Mouse (Mus musculus): ENCODE measurements around the gene Wnt9a. TPM values are rescaled to one million over a fixed set of nuclear protein-coding genes. Genes with fewer than 3 reads are reported as not detected.

Wnt9a gene
- 10 to 100 TPM; 17.0 to 18.7 TPM for total RNA-seq (2021)

DNA sequence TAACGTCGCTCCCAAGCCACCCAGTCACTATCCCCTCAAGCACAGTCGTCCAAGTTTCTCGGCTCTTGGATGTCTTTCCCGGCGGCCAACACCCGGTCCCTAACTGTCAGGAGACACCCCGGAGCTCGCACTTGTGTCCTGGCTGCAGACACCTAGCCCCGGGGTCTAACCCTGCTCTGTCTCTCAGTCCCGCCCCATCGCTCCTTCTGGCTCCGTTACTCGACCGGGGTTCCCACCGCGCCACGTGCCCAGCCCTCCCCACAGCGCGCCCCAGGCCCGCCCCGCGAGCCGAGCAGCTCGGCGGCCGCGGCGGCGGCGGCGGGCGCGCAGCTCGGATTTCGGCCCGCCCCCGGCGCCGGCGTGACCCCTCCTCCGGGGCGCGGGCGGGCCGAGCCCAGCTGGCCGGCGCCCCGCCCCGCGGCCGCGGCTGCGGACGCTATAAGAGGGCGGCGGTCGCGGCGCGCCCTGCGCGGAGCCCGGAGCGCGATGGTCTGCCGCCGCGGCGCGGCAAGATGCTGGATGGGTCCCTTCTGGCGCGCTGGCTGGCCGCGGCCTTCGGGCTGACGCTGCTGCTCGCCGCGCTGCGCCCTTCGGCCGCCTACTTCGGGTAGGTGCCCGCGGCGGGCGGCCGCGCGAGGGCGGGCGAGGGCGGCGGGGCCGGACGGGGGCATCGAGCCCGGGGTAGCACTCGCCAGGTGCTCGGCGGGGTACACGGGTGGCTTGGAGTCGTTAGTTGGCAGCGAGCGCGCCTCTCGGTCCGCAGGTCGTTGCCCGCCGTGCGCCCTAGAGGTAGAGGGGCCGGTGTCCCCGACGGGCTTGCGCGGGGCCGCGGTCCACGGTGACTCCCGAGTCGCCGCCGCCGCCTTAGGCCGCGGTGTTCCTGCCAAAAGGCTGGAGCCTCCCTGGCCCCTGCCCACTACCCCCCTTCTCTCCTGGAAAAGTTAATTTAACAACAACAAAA is at the start of gene Wnt9a:
TSS of gene Wnt9a (plus strand) at position 468 of the 961 bp plus-strand sequence.
- intact Hi-C loops (cut with DNase I) = loop anchor here (1.0 kb wide), 1 partner anchor 24 kb away; no protein-coding TSS in a partner anchor
- DNase-seq (ENCODE audit: low spot score in 2 of 2) = peak in 1 of 2 experiments; percentile 42

DNA sequence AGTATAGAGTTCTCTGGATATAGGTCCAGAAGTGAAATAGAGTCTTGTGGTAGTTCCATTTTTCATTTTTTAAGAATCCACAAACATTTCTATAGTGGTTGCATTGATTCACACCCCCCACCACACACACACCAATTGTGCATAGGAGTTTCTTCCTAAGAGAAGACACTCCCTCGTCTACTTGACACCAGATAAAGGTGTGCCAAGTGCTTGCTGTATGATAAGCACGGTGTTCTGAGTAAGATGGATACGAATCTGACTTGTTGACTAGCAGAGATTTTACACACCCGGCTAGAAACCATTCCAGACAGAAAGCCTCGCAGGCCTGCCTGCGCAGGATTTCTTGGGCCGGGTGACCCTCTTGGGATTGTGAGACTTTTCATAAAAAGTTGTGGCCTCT is 47.1 kb upstream of the Wnt9a start:
- no peak for DNase-seq (ENCODE audit: low spot score in 2 of 2)
- intact Hi-C loops (cut with DNase I) = no loop called here

DNA sequence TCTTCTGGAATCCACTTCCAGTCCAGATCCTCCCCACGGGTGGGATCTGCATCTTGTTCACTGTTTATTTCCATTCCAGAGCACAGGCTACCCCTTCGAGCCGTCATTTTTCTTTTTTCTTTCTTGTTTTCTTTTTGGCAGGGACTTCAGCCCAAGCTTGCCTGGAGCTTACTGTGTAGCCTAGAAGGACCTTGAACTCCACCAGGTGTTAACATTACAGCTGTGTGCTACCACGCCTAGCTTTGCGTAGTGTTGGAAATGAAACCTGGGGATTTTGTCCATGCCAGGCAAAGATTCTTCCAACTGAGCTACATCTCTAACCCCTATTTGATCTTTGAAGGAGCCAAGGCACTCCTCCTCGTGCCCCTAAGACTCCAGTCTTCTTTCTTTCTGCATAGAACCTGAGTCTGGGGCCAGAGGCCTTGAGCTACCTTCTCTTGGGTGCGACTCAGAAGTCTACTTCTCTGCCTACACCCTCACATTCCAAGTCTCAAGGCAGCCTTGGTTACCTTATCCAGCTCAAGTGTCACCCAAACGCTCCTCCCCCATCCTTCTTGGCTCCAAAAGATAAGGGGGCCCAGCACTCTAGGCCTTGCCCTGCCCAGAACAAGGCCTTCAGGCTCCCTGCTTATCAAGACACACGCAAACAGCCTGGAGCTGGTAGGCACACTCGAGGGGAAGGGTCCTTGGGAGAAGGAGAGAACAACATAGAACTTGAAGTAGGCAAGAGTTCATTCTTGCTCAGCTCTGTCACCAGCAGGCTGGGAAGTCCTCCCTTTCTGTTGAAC is 45.8 kb upstream of the Wnt9a start:
- intact Hi-C loops (cut with DNase I) = no loop called here
- DNase-seq (ENCODE audit: low spot score in 2 of 2) = no peak

- no peak for DNase-seq (ENCODE audit: low spot score in 2 of 2)
- intact Hi-C loops (cut with DNase I) = no loop called here
Measured at GRCm38 (mm10) chr11:59262308-59262707, 44.4 kb upstream of the Wnt9a start.

DNA sequence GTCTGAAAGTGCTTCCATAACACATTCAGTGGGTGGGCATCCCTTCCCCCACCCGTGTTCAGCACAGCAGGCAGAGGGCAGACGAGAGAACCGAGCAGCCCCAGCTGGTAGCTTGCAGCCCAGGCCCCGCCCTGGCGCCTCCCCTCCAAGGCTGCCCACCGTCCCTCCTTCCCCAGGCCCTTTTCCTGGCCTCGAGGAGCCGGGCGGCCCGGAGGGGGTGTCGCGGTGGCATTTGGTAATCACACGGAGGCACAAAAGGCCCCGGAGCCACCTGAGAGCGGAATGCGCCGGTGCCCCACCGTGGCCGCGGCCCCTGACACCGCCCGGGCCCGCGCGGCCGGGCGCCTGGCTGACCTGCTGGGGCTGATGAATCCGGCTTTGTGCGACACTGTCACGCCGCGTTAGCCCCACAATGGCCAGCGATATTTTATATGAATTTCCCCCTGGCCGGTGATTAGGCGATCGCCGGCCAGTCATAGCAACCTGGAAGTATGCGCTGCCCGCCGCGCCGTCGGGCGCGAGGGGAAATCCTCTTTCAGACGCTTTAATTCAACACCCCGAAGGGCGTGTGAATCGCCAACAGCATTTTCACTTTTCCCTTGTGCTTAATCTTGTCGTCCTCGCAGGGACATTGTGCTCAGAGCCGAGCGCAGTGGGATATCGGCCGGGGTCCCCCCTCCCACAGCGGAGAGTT is 42.7 kb upstream of the Wnt9a start:
- peak; percentile 9 to 14 for DNase-seq (ENCODE audit: low spot score in 2 of 2)

DNA sequence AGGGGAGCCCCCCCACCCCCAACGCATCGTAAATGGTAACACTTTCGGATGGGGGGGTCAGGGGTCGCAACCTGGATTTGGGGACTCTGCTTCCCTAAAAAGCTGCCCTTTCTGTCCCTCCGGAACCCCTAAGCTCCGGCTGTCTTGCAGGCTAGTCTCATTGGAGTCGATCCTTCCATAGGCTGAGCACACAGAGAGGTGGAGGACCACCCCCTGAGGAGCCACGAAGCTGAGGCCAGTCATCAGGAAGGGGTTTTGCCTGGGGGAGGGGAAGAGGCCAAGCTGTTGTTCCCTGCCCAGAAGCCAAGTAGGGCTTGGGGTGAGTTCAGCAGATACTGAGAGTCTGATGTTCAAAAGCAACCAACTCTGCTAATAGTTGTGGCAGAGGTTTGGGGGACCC is 42.1 kb upstream of the Wnt9a start:
- intact Hi-C loops (cut with DNase I) = no loop called here
- DNase-seq (ENCODE audit: low spot score in 2 of 2) = no peak

More for the DNA sequence above, 42.7 kb upstream of the Wnt9a start:
- intact Hi-C loops (cut with DNase I) = no loop called here

DNA sequence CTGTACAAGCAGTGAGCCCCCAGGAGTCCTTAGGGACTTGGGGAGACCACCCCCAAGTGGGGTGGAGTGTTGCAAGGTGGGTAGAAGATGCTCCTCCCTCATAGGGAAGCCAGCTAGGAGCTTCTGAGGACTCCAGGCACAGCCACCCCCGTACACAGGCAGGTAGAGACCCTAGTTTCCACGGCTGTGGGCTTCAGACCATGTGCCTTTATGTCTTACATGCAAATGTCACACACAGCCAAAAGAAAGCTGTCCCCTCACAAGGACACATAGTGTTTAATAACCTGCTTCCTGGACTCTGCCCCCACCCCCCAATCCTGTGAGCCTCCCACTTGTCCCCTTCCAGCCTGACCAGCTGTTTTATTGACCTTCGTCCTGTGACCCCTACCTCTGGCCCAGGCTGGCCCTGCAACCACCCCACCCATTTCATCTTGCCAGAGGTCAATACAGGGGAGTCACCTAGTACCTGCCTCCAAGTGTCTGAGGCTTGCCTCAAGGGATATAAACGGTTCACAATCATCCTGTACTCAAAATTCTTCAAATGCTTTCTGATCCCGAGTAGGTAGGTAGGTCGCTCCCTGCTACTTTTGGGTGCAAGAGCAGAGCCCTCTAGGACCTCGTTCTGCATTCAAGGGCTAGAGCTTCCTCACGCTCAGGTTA is 41.4 kb upstream of the Wnt9a start:
- DNase-seq (ENCODE audit: low spot score in 2 of 2) = no peak
- intact Hi-C loops (cut with DNase I) = no loop called here

DNA sequence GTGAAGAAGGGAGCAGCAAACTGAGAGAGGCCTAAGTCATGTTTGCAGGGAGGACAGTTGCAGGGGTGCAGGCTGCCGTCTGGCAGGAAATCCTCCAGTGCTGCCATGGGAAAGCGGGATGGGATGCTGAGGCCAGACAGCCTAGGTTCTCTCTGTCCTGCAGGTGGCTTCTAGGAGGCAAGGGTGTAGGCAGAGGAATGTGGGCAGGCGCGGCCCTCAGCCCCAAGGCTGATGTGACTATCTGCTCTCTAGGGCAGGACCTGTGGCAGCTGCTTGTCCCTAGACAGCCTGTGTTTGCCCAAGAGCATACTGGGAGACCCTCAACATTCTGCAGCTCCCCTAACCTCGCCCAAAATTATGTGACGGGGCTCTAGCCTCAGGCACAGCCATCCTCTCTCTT is 40.0 kb upstream of the Wnt9a start:
- DNase-seq (ENCODE audit: low spot score in 2 of 2) = no peak
- intact Hi-C loops (cut with DNase I) = no loop called here

- intact Hi-C loops (cut with DNase I) = no loop called here
- DNase-seq (ENCODE audit: low spot score in 2 of 2) = no peak
Measured at GRCm38 (mm10) chr11:59274184-59274583, 32.5 kb upstream of the Wnt9a start.

GRCm38 (mm10) chr11:59276877-59277276 is 29.9 kb upstream of the Wnt9a start:
- no peak for DNase-seq (ENCODE audit: low spot score in 2 of 2)

GRCm38 (mm10) chr11:59278047-59278446 is 28.7 kb upstream of the Wnt9a start:
- intact Hi-C loops (cut with DNase I) = loop anchor here (5.0 kb wide), 1 partner anchor 106 kb away; no protein-coding TSS in a partner anchor

More at GRCm38 (mm10) chr11:59276877-59277276, 29.9 kb upstream of the Wnt9a start:
- intact Hi-C loops (cut with DNase I) = loop anchor here (5.0 kb wide), 1 partner anchor 105 kb away; no protein-coding TSS in a partner anchor

GRCm38 (mm10) chr11:59282111-59282510 is 24.6 kb upstream of the Wnt9a start:
- no peak for DNase-seq (ENCODE audit: low spot score in 2 of 2)
- intact Hi-C loops (cut with DNase I) = no loop called here

More at GRCm38 (mm10) chr11:59278047-59278446, 28.7 kb upstream of the Wnt9a start:
- no peak for DNase-seq (ENCODE audit: low spot score in 2 of 2)

GRCm38 (mm10) chr11:59282933-59283332 is 23.8 kb upstream of the Wnt9a start:
- peak in 1 of 2 experiments; percentile 9 for DNase-seq (ENCODE audit: low spot score in 2 of 2)
- intact Hi-C loops (cut with DNase I) = no loop called here

DNA sequence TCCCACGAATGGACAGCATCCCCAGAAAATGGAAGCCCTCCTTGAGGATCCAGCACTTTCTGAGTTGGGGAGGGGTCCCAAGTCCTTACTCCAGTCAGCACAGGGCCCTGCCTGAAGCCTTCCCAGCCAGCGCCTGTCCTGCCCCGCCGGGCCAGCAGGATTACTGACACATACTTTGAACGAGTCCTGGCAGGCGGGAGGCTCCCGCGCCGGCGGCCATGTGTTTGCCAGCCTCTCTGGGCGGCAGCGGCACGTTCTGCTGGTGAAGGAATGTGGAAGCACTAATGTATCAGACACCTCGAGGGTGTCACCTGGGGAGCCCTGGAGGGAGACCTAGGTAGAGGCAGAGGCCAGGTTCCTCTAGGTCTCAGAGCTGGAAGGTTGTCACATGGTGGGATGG is 22.6 kb upstream of the Wnt9a start:
- intact Hi-C loops (cut with DNase I) = no loop called here
- DNase-seq (ENCODE audit: low spot score in 2 of 2) = no peak

- DNase-seq (ENCODE audit: low spot score in 2 of 2) = no peak
- intact Hi-C loops (cut with DNase I) = no loop called here
Measured at GRCm38 (mm10) chr11:59289706-59290105, 17.0 kb upstream of the Wnt9a start.

DNA sequence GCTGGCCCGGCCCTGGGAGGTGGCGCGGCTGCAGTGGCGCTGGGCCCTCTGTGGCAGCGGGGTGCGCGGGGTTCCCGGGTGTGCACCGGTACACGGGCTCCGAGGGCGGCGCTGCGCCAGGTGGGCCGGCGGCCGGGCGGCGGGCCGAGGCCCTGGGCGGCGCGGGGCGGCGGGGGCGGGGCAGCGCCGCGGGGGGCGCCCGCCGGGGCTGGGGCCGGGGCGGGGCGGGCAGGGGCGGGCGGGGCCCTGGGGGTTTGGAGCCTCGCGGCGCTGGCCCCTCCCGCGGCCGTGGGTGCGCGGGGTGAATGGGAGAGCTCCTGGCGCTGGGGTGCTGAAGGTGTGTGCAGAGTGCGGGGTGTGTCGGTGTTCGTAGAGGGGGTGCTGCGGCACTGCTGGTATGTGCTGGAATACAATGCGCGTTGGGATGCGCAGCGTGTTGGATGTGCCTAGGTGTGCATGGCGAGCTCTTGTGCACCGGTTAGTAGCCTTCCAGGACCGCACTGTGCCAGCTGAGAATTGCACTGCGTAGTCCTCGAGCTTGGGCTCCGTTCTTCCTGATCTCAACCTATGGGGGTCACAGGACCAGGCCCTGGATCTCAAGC is 15.9 kb upstream of the Wnt9a start, which contains the start of gene Wnt3a:
TSS of gene Wnt3a (minus strand) at position 51 of the 602 bp plus-strand sequence.
- intact Hi-C loops (cut with DNase I) = no loop called here

DNA sequence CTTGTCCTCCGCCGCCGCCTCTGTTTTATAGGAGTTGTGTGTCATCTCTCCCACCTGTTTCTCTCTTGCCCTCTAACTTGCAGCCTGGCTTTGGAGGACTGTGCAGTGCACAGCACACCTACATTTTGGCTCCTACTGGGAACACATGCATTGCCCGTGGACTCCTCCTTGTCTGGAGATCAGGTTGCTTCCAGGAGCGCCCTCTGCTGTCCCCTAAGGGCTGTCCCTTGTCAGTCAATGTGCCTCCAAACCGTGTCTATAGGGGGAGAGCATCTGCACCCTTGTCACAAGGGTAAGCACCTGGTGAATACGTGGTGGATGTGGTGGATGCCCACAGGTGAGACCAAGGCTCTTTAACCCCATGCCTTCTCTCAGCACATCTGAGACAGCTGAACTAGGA is 13.1 kb upstream of the Wnt9a start:
- intact Hi-C loops (cut with DNase I) = loop anchor here (2.0 kb wide), 1 partner anchor 55 kb away; no protein-coding TSS in a partner anchor

More for the DNA sequence above, 15.9 kb upstream of the Wnt9a start, which contains the start of gene Wnt3a:
- no peak for DNase-seq (ENCODE audit: low spot score in 2 of 2)

DNA sequence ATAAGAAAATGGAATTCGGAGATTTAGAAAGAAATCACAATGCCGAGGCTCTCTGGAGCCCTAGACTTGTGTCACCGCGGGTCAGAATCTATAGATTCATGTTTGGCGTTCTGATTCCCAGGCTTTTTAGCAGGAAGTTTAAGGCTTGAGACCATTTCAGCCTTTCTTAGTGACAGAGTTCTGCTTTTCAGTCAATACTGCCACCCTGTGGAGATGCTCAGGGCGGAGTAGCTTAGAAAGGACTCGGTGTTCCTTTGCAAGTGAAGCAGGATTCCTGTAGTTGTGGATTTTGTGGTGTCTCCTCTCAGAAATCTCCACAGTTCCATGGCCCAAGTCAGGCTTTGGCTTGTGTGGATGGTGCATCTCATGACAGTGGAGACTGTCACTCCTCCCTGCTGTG is 8.8 kb upstream of the Wnt9a start:
- intact Hi-C loops (cut with DNase I) = loop anchor here (2.0 to 5.0 kb wide), 3 partner anchors 69 to 386 kb away; partner anchors contain the start of gene Arf1
- DNase-seq (ENCODE audit: low spot score in 2 of 2) = peak; percentile 67 to 81

More for the DNA sequence above, 13.1 kb upstream of the Wnt9a start:
- peak in 1 of 2 experiments; percentile 32 for DNase-seq (ENCODE audit: low spot score in 2 of 2)
